Mouse (Mus musculus) neural tube, embryonic 14.5 days (tissue): ENCODE data around the gene Gm20388. TPM values are rescaled to one million over a fixed set of nuclear protein-coding genes. Genes with fewer than 3 reads are reported as not detected.

Experiments
- ATAC-seq: fragments of 200-750 bp; cut with Nextera tagmentation; 2 replicates; pipeline ENCODE4 v1.8.0; 2017; ENCODE audit warnings: low read depth, mild to moderate bottlenecking, moderate TSS enrichment, moderate library complexity
- H3K27ac ChIP-seq: fragments of 300-500 bp; sonication (generic); 2 replicates; pipeline ENCODE4 v1.5.1; 2014; ENCODE audit warnings: low read depth, mild to moderate bottlenecking, control low read depth, low read length, moderate library complexity, mixed read lengths
- H3K27me3 ChIP-seq: fragments of 300-500 bp; sonication (generic); 2 replicates; pipeline ENCODE4 v1.6.1; 2014; ENCODE audit warnings: low read length; ENCODE audit not compliant: control insufficient read depth, insufficient read depth
- H3K36me3 ChIP-seq: fragments of 300-500 bp; sonication (generic); 2 replicates; pipeline ENCODE4 v1.6.1; 2014; ENCODE audit warnings: low read length, mixed read lengths; ENCODE audit not compliant: control insufficient read depth, insufficient read depth
- H3K4me1 ChIP-seq: fragments of 300-500 bp; sonication (generic); 2 replicates; pipeline ENCODE4 v1.6.1; 2014; ENCODE audit warnings: low read length; ENCODE audit not compliant: control insufficient read depth, insufficient read depth
- H3K4me2 ChIP-seq: fragments of 300-500 bp; sonication (generic); 2 replicates; pipeline ENCODE4 v1.6.1; 2014; ENCODE audit warnings: mild to moderate bottlenecking, low read depth, low read length, control low read depth
- H3K4me3 ChIP-seq: fragments of 300-500 bp; sonication (generic); 2 replicates; pipeline ENCODE4 v1.5.1; 2014; ENCODE audit warnings: low read depth, low read length, control low read depth, mixed read lengths
- H3K9ac ChIP-seq: fragments of 300-500 bp; sonication (generic); replicated peaks from 2 replicates; pipeline ENCODE4 v1.6.1; 2014; ENCODE audit warnings: low read depth, mild to moderate bottlenecking, control low read depth, low read length, mixed read lengths
- H3K9me3 ChIP-seq: fragments of 300-500 bp; sonication (generic); 2 replicates; pipeline ENCODE4 v1.6.1; 2016; ENCODE audit warnings: low read length; ENCODE audit not compliant: control insufficient read depth
- WGBS: fragments of 180-500 bp; shearing (Covaris S2); extraction: QIAGEN DNeasy Blood & Tissue Kit; methylation state at CpG from one replicate; pipeline ENCODE4 v1.1.7; 2014; 5-methylcytosine and 5-hydroxymethylcytosine counted together
- polyA plus RNA-seq: library from polyadenylated mRNA; unstranded; fragments of >200 nt; fragmentation: Nextera tagmentation; extraction: Ambion mirVana; gene quantifications from 2 replicates; pipeline ENCODE4 v1.2.1, GENCODE M21; 2014

Gene Gm20388
- polyA plus RNA-seq, 1 experiment from 2014 or later: 10.3 TPM

DNA sequence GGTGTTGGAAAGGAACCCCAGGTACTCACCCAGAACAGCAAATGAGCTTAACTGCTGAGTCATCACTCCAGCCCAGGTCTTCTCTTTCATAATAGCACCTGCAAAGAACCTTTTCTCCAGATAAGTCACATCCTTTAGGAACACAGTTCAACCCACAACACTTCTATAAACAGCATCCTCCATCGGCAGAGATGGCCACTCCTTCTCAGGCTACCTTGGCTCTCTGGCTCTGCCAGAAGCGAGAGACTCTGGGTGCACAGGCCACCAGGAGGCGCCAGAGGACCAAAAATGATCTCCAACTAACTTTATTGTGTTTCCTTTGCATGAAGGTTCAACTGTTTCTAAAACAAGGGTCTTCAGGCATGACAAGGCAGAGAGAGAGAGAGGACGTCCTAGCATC is 3879.3 kb downstream of the Gm20388 start:
- no peak for ATAC-seq
- H3K4me2 ChIP-seq: no peak overlapping the region

DNA sequence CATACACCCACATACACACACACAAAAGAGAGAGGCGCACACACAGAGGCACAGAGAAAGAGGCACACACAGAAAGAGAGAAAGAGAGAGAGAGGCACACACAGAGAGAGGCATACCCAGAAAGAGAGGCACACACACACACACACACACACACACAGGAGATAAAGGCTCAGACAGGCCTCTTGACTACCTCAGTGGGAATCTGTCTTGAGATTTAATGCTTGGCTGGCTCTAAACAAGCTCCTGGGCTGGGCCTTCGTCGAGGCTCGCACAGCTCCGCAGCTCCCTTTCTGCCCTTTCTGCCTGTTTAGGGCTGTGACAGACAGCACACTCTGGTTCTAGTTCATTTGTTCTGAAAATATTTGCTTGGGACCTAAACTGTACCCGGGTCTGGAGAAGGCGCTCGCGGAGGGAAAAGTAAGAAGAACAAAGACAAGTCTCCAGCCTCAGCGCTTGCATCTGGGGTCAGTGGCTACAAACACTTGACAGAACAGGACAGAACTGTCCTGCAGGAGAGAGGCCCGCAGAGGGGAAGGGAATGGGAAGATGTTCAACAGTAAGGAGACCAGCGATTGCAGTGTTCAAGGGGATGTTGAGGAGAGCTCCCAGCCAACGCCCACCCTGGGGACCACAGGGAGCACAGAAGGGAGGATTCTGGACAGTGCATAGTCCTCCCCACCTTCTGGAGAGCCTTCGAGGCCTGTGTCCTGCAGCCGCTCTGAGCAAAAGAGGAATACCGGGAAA is 3880.6 kb downstream of the Gm20388 start:
- 32% methylated on average over 16 of the region's 16 CpGs for WGBS
- no peaks in the 10 kb centered on the region for H3K9me3 ChIP-seq
- H3K27ac ChIP-seq: no peak overlapping the region; the same call in 1 of the 2 replicates
- no peak overlapping the region for H3K4me2 ChIP-seq
- no peaks in the 10 kb centered on the region for H3K4me1 ChIP-seq
- no peak overlapping the region for H3K9ac ChIP-seq
- no peak overlapping the region for H3K4me3 ChIP-seq
- no peaks in the 10 kb centered on the region for H3K36me3 ChIP-seq
- ATAC-seq: peak; percentile 68; the same call in 1 of the 2 replicates
- no peaks in the 10 kb centered on the region for H3K27me3 ChIP-seq

More for the DNA sequence above, 3879.3 kb downstream of the Gm20388 start:
- Histone ChIP-seq H3K4me1 (no peaks in the 10 kb centered on the region), H3K4me3 (no peak overlapping the region), H3K36me3 (no peaks in the 10 kb centered on the region), H3K9ac (no peak overlapping the region), H3K27me3 (no peaks in the 10 kb centered on the region), H3K27ac (no peak overlapping the region), H3K9me3 (no peaks in the 10 kb centered on the region)
- WGBS: 1% methylated on average over 4 of the region's 4 CpGs

DNA sequence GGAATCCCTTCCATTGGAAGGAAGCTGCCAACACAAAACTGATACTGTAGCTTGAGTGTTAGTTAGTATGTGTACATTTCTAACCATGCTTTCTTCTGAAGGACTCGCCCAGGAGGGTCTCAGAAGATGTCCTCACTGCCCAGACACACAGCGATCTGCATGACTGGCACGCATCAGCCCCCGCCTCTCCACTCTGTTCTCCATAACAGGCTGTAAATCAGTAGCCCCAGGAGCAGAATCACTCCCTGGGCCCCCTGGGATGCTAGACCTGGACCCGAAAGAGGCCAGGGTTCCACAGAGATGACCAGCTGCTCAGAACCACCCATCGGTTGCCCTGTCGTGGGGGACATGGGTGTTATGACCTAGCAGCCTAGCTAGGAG is 3881.2 kb downstream of the Gm20388 start:
- 50% methylated on average over 7 of the region's 7 CpGs for WGBS
- no peak overlapping the region for H3K27ac ChIP-seq
- H3K4me3 ChIP-seq: no peak overlapping the region
- no peaks in the 10 kb centered on the region for H3K27me3 ChIP-seq
- no peak overlapping the region for H3K4me2 ChIP-seq
- no peak for ATAC-seq
- no peaks in the 10 kb centered on the region for H3K9me3 ChIP-seq
- no peaks in the 10 kb centered on the region for H3K36me3 ChIP-seq
- H3K9ac ChIP-seq: no peak overlapping the region
- no peaks in the 10 kb centered on the region for H3K4me1 ChIP-seq

DNA sequence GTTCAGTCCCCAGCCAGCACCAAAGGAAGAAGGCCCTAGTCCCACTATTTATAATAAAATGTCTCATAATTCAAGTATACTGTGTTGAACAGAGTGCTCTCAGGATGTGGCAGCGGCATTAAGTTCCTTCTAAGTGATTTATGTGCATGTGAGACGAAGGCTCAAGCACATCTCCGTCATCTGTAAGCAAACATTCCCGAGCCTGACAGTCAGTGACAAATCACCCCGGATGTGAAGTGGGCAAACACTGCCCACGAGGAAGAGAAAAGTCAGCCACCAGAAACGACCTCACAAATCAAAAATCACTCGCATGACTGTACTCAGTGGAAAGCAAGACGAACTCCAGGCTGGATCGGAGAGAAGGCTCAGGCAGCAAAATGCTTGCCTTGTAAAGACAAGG is 3883.3 kb downstream of the Gm20388 start:
- H3K27me3 ChIP-seq: no peaks in the 10 kb centered on the region
- no peak for ATAC-seq
- 23% methylated on average over 10 of the region's 10 CpGs for WGBS

GRCm38 (mm10) chr8:123794766-123795165 is 3884.1 kb downstream of the Gm20388 start:
- Histone ChIP-seq H3K4me3 (no peak overlapping the region), H3K36me3 (no peaks in the 10 kb centered on the region), H3K27me3 (no peaks in the 10 kb centered on the region), H3K9me3 (no peaks in the 10 kb centered on the region), H3K27ac (no peak overlapping the region), H3K4me1 (no peaks in the 10 kb centered on the region), H3K9ac (no peak overlapping the region), H3K4me2 (no peak overlapping the region)
- no peak for ATAC-seq
- 85% methylated on average over 4 of the region's 4 CpGs for WGBS

More for the DNA sequence above, 3883.3 kb downstream of the Gm20388 start:
- H3K4me1 ChIP-seq: no peaks in the 10 kb centered on the region
- no peak overlapping the region for H3K4me3 ChIP-seq
- no peak overlapping the region for H3K27ac ChIP-seq
- H3K9me3 ChIP-seq: no peaks in the 10 kb centered on the region
- no peak overlapping the region for H3K9ac ChIP-seq
- H3K4me2 ChIP-seq: no peak overlapping the region
- no peaks in the 10 kb centered on the region for H3K36me3 ChIP-seq

DNA sequence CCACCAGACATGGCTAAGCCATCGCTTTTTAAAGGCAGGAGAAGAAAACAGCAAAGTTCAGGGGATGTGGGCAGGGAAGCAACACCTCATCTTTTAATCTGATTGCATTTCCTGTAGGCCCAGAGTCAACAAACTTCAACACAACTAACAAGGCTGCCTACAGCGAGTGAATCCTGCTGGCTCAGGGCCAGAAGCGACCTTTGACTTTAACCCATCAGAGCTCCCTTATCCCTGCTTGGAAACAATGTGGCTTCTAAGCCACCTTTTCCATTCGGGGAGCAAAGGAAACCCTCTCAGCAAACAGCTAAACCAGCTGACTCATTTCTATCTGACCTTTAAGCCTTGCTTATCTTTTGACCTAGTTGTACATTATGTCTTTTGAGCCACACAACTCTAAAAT is 3886.1 kb downstream of the Gm20388 start:
- Histone ChIP-seq H3K4me1 (no peaks in the 10 kb centered on the region), H3K9ac (no peak overlapping the region), H3K27me3 (no peaks in the 10 kb centered on the region), H3K27ac (no peak overlapping the region), H3K36me3 (no peaks in the 10 kb centered on the region), H3K4me3 (no peak overlapping the region), H3K9me3 (no peaks in the 10 kb centered on the region), H3K4me2 (no peak overlapping the region)
- no peak for ATAC-seq
- WGBS: 64% methylated on average over 4 of the region's 4 CpGs

- no peaks in the 10 kb centered on the region for H3K36me3 ChIP-seq
- H3K4me3 ChIP-seq: no peak overlapping the region
- no peaks in the 10 kb centered on the region for H3K27me3 ChIP-seq
- H3K27ac ChIP-seq: no peak overlapping the region
- no peak overlapping the region for H3K9ac ChIP-seq
- WGBS: 92% methylated on average over 15 of the region's 15 CpGs
- no peaks in the 10 kb centered on the region for H3K9me3 ChIP-seq
- no peaks in the 10 kb centered on the region for H3K4me1 ChIP-seq
- H3K4me2 ChIP-seq: no peak overlapping the region
- ATAC-seq: no peak
Observed at GRCm38 (mm10) chr8:123797928-123798327, 3887.3 kb downstream of the Gm20388 start.

DNA sequence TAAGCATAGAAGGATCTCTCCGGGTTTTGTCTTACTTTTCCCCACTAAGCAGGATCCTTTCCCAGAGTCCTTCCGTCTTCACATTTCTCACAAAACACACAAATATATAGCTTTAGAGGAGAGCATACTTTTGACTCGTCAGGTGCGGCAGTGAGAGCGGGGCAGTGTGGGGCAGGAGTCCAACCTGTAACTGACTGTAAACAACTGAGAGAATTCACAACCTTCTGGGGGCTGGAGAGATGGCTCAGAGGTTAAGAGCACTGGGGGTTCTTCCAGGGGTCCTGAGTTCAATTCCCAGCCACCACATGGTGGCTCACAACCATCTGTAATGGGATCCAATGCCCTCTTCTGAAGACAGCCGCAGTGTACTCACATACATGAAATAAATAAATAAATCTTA is 3888.8 kb downstream of the Gm20388 start:
- no peaks in the 10 kb centered on the region for H3K36me3 ChIP-seq
- H3K4me3 ChIP-seq: no peak overlapping the region
- H3K4me1 ChIP-seq: no peaks in the 10 kb centered on the region
- no peak overlapping the region for H3K27ac ChIP-seq
- 89% methylated on average over 6 of the region's 6 CpGs for WGBS
- H3K4me2 ChIP-seq: no peak overlapping the region
- H3K9ac ChIP-seq: no peak overlapping the region
- H3K27me3 ChIP-seq: no peaks in the 10 kb centered on the region
- H3K9me3 ChIP-seq: no peaks in the 10 kb centered on the region
- no peak for ATAC-seq

- Histone ChIP-seq H3K27ac (no peak overlapping the region), H3K4me3 (no peak overlapping the region), H3K4me2 (no peak overlapping the region), H3K27me3 (no peaks in the 10 kb centered on the region), H3K9me3 (no peaks in the 10 kb centered on the region), H3K4me1 (no peaks in the 10 kb centered on the region), H3K9ac (no peak overlapping the region), H3K36me3 (no peaks in the 10 kb centered on the region)
- no peak for ATAC-seq
- WGBS: 65% methylated on average over 3 of the region's 3 CpGs
Observed at GRCm38 (mm10) chr8:123799885-123800284, 3889.2 kb downstream of the Gm20388 start.
